In the genomic region with DNA sequence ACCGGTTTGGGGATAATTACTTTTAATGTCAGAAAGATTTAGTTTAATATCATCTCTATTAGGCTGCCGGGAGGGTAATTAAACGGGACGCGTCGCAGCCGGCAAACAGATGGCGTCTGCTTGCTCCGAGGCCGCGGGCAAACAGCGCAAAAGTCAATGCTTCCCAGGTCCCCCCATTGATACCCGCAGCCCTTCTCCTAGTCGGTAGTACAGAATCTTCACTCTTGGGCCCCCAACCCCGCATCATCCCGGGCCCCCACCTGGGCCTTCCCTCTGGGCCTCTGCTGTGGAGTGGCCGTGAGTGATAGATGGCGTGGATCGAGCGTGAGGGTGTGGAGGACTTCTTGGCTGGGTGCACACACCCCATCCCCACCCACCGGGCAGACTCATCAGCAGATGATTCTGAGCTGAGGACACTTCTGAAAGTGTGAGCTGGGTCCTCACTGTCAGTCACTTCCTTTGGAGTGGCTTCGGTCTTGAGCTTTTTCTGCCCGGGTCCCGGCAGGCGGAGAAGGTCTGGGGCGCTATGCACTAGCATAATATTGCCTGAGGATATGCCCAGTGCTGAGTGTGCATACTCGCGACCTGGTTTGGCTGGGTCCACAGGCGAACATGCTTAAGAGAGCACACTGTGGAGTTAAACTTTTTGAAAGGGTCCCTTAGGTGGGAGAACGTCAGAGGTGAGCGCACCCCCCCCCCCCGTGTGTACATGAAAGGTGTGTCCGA, we compare ENCODE assay signal across 10 mouse cellular contexts. TPM values are rescaled to one million over a fixed set of nuclear protein-coding genes. Genes with fewer than 3 reads are reported as not detected.
A peak's percentile ranks its signal among the peaks of the same experiment; 100 is the strongest.
DNase-seq lines count a peak whose midpoint lies in the region; ATAC-seq and TF ChIP-seq lines count a peak whose summit lies in the region.
"Had no signal": no experiment of that assay in that cellular context is flagged by ENCODE, and none has a peak within 500 bp of the region (broad histone marks: within the 10 kb centered on the region; RNA-seq: fewer than 3 reads in every experiment).

No protein-coding gene starts in this region.

- peaks cover 96% of the 10 kb centered on the region for H3K27me3 ChIP-seq in heart, embryonic 10.5 days (ENCODE audit: insufficient read depth, poor library complexity, severe bottlenecking)
- H3K27me3 ChIP-seq in midbrain, embryonic 10.5 days (ENCODE audit: low read depth, poor library complexity, severe bottlenecking): peaks cover 100% of the 10 kb centered on the region
- peaks cover 69% of the 10 kb centered on the region for H3K27me3 ChIP-seq in midbrain, postnatal 0 days (ENCODE audit: insufficient read depth, low read length)
- peaks cover 99% of the 10 kb centered on the region for H3K27me3 ChIP-seq in limb, embryonic 10.5 days (ENCODE audit: low read depth, poor library complexity, severe bottlenecking)

- H3K9ac ChIP-seq in midbrain, postnatal 0 days (replicated peaks; ENCODE audit: low read length, poor library complexity, severe bottlenecking): no peak overlapping the region

- no peak for TF ChIP-seq CTCF in midbrain, postnatal 0 days (IDR thresholded peaks at IDR 0.05)

- WGBS in heart, embryonic 10.5 days: 2% methylated on average over 33 of the region's 33 CpGs
- WGBS in midbrain, embryonic 10.5 days: 2% methylated on average over 33 of the region's 33 CpGs
- 3% methylated on average over 33 of the region's 33 CpGs for WGBS in midbrain, postnatal 0 days
- whole genome bisulfite sequencing in limb, embryonic 10.5 days: 1% methylated on average over 33 of the region's 33 CpGs

- intact Hi-C loops in heart, postnatal 14 days (cut with DNase I): no loop called here

- H3K36me3 ChIP-seq in heart, embryonic 10.5 days: no peaks in the 10 kb centered on the region
- peaks cover 1% of the 10 kb centered on the region; the same call in 1 of the 2 replicates for H3K36me3 ChIP-seq in midbrain, embryonic 10.5 days
- H3K36me3 ChIP-seq in midbrain, postnatal 0 days (ENCODE audit: insufficient read depth, low read length): no peaks in the 10 kb centered on the region
- H3K36me3 ChIP-seq in limb, embryonic 10.5 days: no peaks in the 10 kb centered on the region

- no peak for DNase-seq in heart, embryonic 10.5 days (ENCODE audit: low spot score)
- no peak for DNase-seq in heart, postnatal 14 days
- peak; percentile 41 for DNase-seq in midbrain, embryonic 10.5 days (ENCODE audit: low spot score)
- no peak for DNase-seq in midbrain, postnatal 0 days (ENCODE audit: low spot score)
- DNase-seq in limb, embryonic 10.5 days (ENCODE audit: low spot score): peak; percentile 59
- peak; percentile 37 for DNase-seq in testis, postnatal 10 days (ENCODE audit: low spot score)
- no peak for DNase-seq in ovary, postnatal 36 days (ENCODE audit: low spot score)
- DNase-seq in spleen, adult 12 weeks (ENCODE audit: low spot score): no peak
- DNase-seq: cerebellum, adult 18-20 months had no signal

- H3K4me3 ChIP-seq in heart, embryonic 10.5 days: peak overlapping the region; percentile 32; the same call in 1 of the 2 replicates
- H3K4me3 ChIP-seq in midbrain, embryonic 10.5 days: peak overlapping the region; percentile 63
- H3K4me3 ChIP-seq in midbrain, postnatal 0 days (ENCODE audit: low read depth, low read length): no peak overlapping the region
- peak overlapping the region; percentile 30 for H3K4me3 ChIP-seq in limb, embryonic 10.5 days
- H3K4me3 ChIP-seq: left cerebral cortex, adult 2 months had no signal

- no peak overlapping the region for H3K4me2 ChIP-seq in midbrain, postnatal 0 days (ENCODE audit: low read depth, low read length, poor library complexity, severe bottlenecking)

- H3K4me1 ChIP-seq in heart, embryonic 10.5 days: peaks cover 22% of the 10 kb centered on the region
- peaks cover 36% of the 10 kb centered on the region for H3K4me1 ChIP-seq in midbrain, embryonic 10.5 days
- no peaks in the 10 kb centered on the region for H3K4me1 ChIP-seq in midbrain, postnatal 0 days (ENCODE audit: insufficient read depth, low read length)
- H3K4me1 ChIP-seq in limb, embryonic 10.5 days: peaks cover 32% of the 10 kb centered on the region

- no peaks in the 10 kb centered on the region for H3K9me3 ChIP-seq in heart, embryonic 10.5 days
- H3K9me3 ChIP-seq in midbrain, embryonic 10.5 days (replicated peaks): no peaks in the 10 kb centered on the region
- no peaks in the 10 kb centered on the region for H3K9me3 ChIP-seq in midbrain, postnatal 0 days (ENCODE audit: low read length)
- no peaks in the 10 kb centered on the region for H3K9me3 ChIP-seq in limb, embryonic 10.5 days (replicated peaks)

- no peak for ATAC-seq in midbrain, postnatal 0 days (ENCODE audit: low FRiP score)

- no peak overlapping the region for H3K27ac ChIP-seq in heart, embryonic 10.5 days
- H3K27ac ChIP-seq in midbrain, embryonic 10.5 days (replicated peaks): peak overlapping the region; percentile 60; the same call in 1 of the 2 replicates
- H3K27ac ChIP-seq in midbrain, postnatal 0 days (ENCODE audit: low read depth, low read length): no peak overlapping the region
- H3K27ac ChIP-seq in limb, embryonic 10.5 days: no peak overlapping the region
- H3K27ac ChIP-seq: left cerebral cortex, adult 2 months had no signal

RNA-seq across cellular contexts. Expression of gene Dmrta2, which starts 3.0 kb away (rescaled TPM):
- polyA plus RNA-seq in heart, embryonic 10.5 days (2016; fragmentation: Nextera tagmentation; extraction: Ambion mirVana): 0.11 and 0.15 TPM in 2 replicates
- under 1 TPM; 0.20 to 0.24 TPM for total RNA-seq in heart, postnatal 14 days (2021)
- 2.3 and 2.4 TPM in 2 replicates for polyA plus RNA-seq in midbrain, embryonic 10.5 days (2016; fragmentation: Nextera tagmentation; extraction: Ambion mirVana)
- 1.4 and 3.7 TPM in 2 replicates for total RNA-seq in midbrain, postnatal 0 days (2014; rRNA removed)
- polyA plus RNA-seq in midbrain, postnatal 0 days (2015; fragmentation: Nextera tagmentation; extraction: Ambion mirVana): 0.43 and 0.44 TPM in 2 replicates
- polyA plus RNA-seq in limb, embryonic 10.5 days (2016; fragmentation: Nextera tagmentation; extraction: Ambion mirVana): 0.20 TPM in 2 replicates

Comparison
In these comparisons a context has a peak if more than half of its experiments do, and no peak if none do; other contexts are left out.
1. DNase-seq: peak in midbrain, embryonic 10.5 days (single experiment), limb, embryonic 10.5 days (single experiment) and testis, postnatal 10 days (single experiment); none in heart, embryonic 10.5 days (single experiment), heart, postnatal 14 days (0 of 2), midbrain, postnatal 0 days (single experiment), ovary, postnatal 36 days (single experiment) and spleen, adult 12 weeks (single experiment).